Mouse (Mus musculus) right cerebral cortex, postnatal 10 days (tissue): ENCODE results near the gene Cmc1.
A peak's percentile ranks its signal among the peaks of the same experiment; 100 is the strongest.
"Not testable (repeated sequence)": the region's sequence is repeated elsewhere in the genome, so short reads cannot be mapped to it uniquely, and the experiment has no call there.

Experiments used
- DNase-seq, 2 experiments: peaks; one replicate each; pipeline ENCODE4 v3.0.0; 2021; ENCODE audit warnings: low spot score in 2 of 2

Cmc1 gene

GRCm38 (mm10) chr9:118140356-118140755, 9.6 kb downstream of the Cmc1 start:
- not testable (repeated sequence) for DNase-seq

- DNase-seq, result no peak
Measured at GRCm38 (mm10) chr9:118110360-118110710, 39.6 kb downstream of the Cmc1 start.

GRCm38 (mm10) chr9:118109697-118110359, 40.1 kb downstream of the Cmc1 start:
- no peak for DNase-seq

- peak in 1 of 2 experiments; percentile 30 for DNase-seq
Measured at GRCm38 (mm10) chr9:118108527-118109011, 41.4 kb downstream of the Cmc1 start.

GRCm38 (mm10) chr9:118101802-118102201, 48.2 kb downstream of the Cmc1 start:
- DNase-seq, result no peak

- no peak for DNase-seq
Measured at GRCm38 (mm10) chr9:118100484-118100883, 49.5 kb downstream of the Cmc1 start.

- no peak for DNase-seq
Measured at GRCm38 (mm10) chr9:118099395-118099794, 50.6 kb downstream of the Cmc1 start.

GRCm38 (mm10) chr9:118083834-118084233, 66.1 kb downstream of the Cmc1 start:
- DNase-seq, result no peak

GRCm38 (mm10) chr9:118082575-118083431, 67.2 kb downstream of the Cmc1 start:
- no peak for DNase-seq

- DNase-seq, result no peak
Measured at GRCm38 (mm10) chr9:118073358-118073757, 76.6 kb downstream of the Cmc1 start.

GRCm38 (mm10) chr9:118072101-118072500, 77.9 kb downstream of the Cmc1 start:
- no peak for DNase-seq

GRCm38 (mm10) chr9:118071337-118071736, 78.6 kb downstream of the Cmc1 start:
- no peak for DNase-seq

- DNase-seq, result no peak
Measured at GRCm38 (mm10) chr9:118070442-118070841, 79.5 kb downstream of the Cmc1 start.

- DNase-seq, result no peak
Measured at GRCm38 (mm10) chr9:118059101-118059500, 90.9 kb downstream of the Cmc1 start.

GRCm38 (mm10) chr9:118053286-118053685, 96.7 kb downstream of the Cmc1 start:
- DNase-seq, result no peak

- DNase-seq, result no peak
Measured at GRCm38 (mm10) chr9:118045011-118045533, 104.9 kb downstream of the Cmc1 start.

- DNase-seq, result no peak
Measured at GRCm38 (mm10) chr9:118043581-118043980, 106.4 kb downstream of the Cmc1 start.

- DNase-seq, result no peak
Measured at GRCm38 (mm10) chr9:118042738-118043137, 107.2 kb downstream of the Cmc1 start.

- no peak for DNase-seq
Measured at GRCm38 (mm10) chr9:118041646-118042045, 108.3 kb downstream of the Cmc1 start.

- peak in 1 of 2 experiments; percentile 45 for DNase-seq
Measured at GRCm38 (mm10) chr9:118041022-118041400, 109.0 kb downstream of the Cmc1 start.

- DNase-seq, result peak; percentile 99
Measured at GRCm38 (mm10) chr9:118040218-118041021, 109.6 kb downstream of the Cmc1 start, which contains the start of gene Azi2. Gene Azi2 (plus strand): TSS chr9:118040499.

GRCm38 (mm10) chr9:118034990-118035389, 115.0 kb downstream of the Cmc1 start:
- no peak for DNase-seq
